Mouse (Mus musculus) adrenal gland, adult (tissue): Measurements from ENCODE around the gene Mast1.
"Not testable (repeated sequence)": the region's sequence is repeated elsewhere in the genome, so short reads cannot be mapped to it uniquely, and the experiment has no call there.

Source experiments
- DNase-seq, 2 experiments: peaks; one replicate each; pipeline ENCODE4 v3.0.0; 2022 to 2023; ENCODE audit warnings: low spot score in 1 of 2; ENCODE audit not compliant: inconsistent age in 2 of 2

The Mast1 gene

GRCm38 (mm10) chr8:84911854-84912253 lies 25.3 kb downstream of the Mast1 start:
- no peak for DNase-seq

DNA sequence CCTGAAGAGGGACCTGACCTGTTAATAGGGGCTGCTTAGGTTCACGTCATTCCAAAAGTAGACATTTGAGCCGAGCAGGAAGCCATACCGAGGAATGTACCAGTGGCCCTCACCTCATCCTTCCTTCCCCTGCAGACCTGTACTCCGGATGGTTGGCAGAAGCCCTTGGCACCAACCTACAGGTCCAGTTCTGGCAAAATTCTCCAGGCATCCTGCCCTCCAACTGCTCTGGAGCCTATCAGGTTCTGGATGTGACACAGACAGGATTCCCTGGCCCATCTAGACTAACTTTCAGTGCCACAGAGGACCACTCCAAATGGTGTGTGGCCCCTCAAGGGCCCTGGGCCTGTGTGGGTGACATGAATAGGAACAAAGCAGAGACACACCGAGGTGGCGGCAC lies 26.6 kb downstream of the Mast1 start:
- DNase-seq = no peak

DNA sequence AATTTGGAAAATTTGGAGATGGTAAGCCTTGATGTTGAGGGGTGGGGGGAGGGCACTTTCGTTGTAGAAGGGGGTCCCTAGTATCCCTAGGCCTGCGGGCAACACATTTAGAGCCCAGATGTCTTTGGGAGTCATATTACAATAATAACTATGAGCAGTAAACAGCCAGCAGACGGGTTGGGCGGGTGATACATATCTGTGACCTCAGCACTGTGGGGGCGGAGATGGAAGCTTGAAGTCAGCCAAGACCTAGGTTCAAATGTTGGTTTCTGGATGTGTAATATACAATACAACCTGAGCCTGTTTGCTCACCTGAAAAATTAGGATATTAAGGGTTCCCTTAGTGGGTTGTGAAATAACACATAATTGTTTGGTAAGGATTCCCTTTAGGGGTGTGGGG lies 27.2 kb downstream of the Mast1 start:
- DNase-seq = no peak

DNA sequence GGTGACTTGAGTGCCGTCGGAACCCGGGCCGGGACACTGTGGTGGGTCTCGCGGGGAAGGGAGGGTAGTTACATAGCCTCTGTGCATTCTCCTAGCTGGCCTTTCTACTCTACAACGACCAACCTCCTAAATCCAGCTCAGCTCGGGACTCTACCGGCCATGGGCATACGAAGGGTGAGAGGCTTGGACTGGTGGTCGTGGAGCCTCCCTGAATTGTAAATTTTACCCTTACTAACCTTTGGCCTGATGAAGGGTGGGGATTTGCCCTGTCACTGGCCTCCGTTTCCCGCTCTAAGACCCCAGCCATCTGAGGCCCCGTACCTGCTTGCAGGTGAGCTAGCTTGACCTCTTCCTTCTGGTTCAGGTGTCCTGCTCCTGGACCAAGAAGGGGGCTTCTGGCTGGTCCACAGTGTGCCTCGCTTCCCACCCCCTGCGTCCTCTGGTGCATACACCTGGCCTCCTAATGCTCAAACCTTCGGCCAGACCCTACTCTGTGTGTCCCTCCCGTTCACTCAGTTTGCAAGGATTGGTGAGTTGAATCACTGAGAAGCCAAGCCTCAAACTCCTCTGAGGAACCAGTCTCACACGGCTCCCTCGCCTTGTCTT lies 27.9 kb downstream of the Mast1 start:
- DNase-seq = no peak

- DNase-seq = peak; percentile 97 to 98
Measured at GRCm38 (mm10) chr8:84908421-84909161, 28.6 kb downstream of the Mast1 start, which contains the start of gene Dnase2a. Gene Dnase2a (plus strand): TSS chr8:84908560.

DNA sequence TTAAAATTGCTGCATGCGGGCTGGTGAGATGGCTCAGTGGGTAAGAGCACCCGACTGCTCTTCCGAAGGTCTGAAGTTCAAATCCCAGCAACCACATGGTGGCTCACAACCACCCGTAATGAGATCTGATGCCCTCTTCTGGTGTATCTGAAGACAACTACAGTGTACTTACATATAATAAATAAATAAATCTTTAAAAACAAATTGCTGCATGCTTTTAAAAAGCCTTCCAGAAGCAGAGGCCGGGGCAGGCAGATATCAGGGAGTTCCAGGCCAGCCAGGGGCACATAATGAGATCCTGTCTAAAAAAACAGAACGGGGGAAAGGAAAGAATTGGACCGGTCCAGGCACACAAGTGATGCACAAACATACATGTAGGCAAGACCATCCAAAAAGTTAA lies 29.2 kb downstream of the Mast1 start:
- not testable (repeated sequence) for DNase-seq

GRCm38 (mm10) chr8:84907493-84907892 lies 29.7 kb downstream of the Mast1 start:
- DNase-seq = peak in 1 of 2 experiments; percentile 29

GRCm38 (mm10) chr8:84907037-84907436 lies 30.1 kb downstream of the Mast1 start:
- no peak for DNase-seq

DNA sequence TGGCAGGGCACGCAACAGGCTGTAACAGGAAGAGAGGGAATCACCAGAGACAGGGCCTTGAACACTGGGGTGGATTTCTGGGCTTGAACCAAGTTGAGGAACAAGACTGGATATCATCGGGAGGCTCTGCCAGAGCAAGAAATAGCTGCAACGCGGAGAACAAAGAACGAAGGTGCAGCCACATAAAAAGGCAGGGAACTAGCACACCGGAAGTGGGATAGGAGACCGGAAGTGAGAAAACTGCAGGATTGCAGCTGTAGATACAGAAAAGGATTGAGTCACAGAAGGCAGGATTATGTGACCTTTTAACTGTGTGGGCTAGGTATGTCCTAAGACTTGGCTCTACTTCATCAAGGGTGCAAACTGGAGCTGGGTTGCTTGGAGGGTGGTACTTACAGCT lies 32.8 kb downstream of the Mast1 start:
- peak in 1 of 2 experiments; percentile 32 for DNase-seq

- DNase-seq = peak; percentile 94 to 97
Measured at GRCm38 (mm10) chr8:84902920-84903661, 34.1 kb downstream of the Mast1 start.

DNA sequence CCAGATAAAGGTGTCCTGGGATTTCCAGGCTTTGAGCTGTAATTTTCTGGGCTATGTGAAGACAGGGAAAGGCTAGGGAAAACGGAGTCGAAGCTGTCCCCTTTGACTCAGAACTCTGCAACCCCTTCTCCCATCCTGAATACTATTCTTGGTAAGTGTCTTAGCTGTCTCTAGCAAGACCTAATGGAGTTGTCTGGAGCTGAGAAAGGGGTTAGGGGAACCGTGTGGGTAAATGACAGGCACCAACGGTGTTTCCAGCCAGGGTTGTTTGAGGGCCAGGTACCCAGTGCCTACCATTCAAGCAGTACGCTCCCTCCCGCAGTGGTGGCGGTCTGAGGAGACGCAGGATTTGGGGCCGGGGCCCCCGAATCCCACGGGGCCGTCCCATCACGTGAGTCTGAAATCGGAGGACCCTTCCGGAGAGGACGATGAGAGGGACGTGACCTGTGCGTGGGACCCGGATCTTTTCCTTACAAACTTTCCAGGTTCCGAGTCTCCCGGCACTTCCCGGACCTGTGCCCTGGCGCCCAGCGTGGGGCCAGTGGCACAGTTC lies 34.7 kb downstream of the Mast1 start:
- DNase-seq = no peak

DNA sequence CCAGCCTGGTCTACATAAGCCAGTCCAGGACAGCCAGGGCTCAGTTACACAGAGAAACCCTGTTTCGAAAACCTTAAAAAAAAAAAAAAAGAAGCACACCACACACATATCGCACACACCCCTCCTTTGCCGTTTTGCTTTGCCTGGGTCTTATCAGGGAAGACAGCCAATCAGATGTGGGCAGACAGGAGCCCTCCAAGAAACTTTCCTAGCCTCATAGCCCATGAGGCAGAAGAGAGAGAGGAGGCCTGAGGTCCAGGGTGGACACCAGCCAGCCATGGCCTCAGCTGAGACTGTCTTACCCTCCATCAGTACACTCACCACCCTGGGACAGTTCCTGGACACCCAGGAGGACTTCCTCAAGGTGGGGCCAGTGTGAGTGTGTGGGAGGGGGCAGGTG lies 35.4 kb downstream of the Mast1 start, which contains the start of gene Klf1:
Klf1 (plus strand) TSS at position 177 of the 400 bp plus-strand sequence.
- DNase-seq = no peak

GRCm38 (mm10) chr8:84901071-84901470 lies 36.1 kb downstream of the Mast1 start:
- DNase-seq = no peak

- DNase-seq = no peak
Measured at GRCm38 (mm10) chr8:84895963-84896362, 41.2 kb downstream of the Mast1 start.

- DNase-seq = peak; percentile 94 to 97
Measured at GRCm38 (mm10) chr8:84893709-84894134, 43.4 kb downstream of the Mast1 start, which contains the start of gene Gcdh. Gene Gcdh (minus strand): TSS chr8:84893921.

DNA sequence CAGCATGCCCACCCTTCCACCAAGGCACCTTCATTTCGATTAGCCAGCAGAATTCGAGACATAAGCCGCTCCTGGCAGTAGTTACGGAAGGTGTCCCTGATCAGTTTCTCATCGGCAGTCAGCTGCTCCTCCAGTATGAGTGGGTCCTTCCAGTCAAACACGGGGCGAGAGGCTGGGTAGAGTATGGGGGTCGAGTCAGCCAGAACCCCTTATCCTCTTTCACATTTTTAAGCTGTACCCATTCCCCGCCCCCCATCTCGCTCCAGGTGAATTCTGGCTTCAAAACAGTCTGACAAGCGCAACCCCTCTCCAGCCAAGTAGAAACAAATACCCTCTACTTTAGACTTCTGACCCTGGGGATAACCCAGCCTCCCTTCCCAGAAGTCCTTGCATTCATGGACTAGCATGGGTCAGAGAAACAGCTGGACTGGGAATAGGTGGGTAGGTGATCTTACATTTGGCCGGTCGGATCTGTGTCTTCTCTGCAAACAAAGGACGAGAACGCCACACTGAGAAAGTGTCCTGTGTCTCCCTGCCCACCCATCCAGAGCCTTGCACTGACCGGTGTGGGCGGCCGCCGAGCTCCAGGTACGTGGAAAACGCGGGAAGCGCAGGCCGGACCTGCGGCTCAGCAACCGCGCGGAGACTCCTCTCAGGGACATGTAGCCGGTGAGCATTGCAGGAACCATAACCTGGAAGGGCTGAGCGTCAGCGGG lies 44.0 kb downstream of the Mast1 start:
- DNase-seq = no peak

GRCm38 (mm10) chr8:84889141-84889540 lies 48.0 kb downstream of the Mast1 start:
- no peak for DNase-seq

- no peak for DNase-seq
Measured at GRCm38 (mm10) chr8:84888280-84888679, 48.9 kb downstream of the Mast1 start.

- no peak for DNase-seq
Measured at GRCm38 (mm10) chr8:84884728-84885127, 52.4 kb downstream of the Mast1 start.

DNA sequence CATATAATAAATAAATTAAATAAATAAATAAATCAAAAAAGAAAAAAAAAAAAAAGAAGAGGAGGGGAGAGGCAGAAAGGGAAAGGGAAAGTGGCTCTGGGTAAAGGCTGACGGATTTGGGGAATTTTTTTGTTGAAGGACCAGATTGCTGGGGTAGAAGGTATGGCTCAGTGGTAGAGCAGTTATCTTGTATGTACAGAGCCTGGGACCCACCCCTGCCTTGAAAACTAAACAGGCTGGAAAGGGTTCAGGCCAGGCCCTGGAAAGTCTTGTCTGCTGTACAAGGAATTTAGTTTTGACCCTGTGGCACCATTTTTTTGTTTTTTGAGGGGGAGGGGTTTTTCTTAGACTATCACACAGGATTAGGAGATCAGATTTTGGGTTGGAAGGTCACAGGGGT lies 58.2 kb downstream of the Mast1 start:
- no peak for DNase-seq
